Comparison of ENCODE assay signal across 10 mouse cellular contexts in genomic region chr12:52831782-52832181, GRCm38 (mm10).
A peak's percentile ranks its signal among the peaks of the same experiment; 100 is the strongest.
DNase-seq lines count a peak whose midpoint lies in the region; ATAC-seq and TF ChIP-seq lines count a peak whose summit lies in the region.
"Had no signal": no experiment of that assay in that cellular context is flagged by ENCODE, and none has a peak within 500 bp of the region (broad histone marks: within the 10 kb centered on the region; RNA-seq: fewer than 3 reads in every experiment).

No protein-coding gene starts in this region.

- peak; percentile 24 for DNase-seq in CD4-positive helper T cell, adult 2 months (ENCODE audit: low read depth, low spot score)
- peak; percentile 67 for DNase-seq in brain, embryonic 14.5 days (ENCODE audit: low read depth)
- DNase-seq in hindbrain, embryonic 11.5 days (ENCODE audit: low spot score), result no peak
- DNase-seq in adrenal gland, postnatal 36 days, result no peak
- no peak for DNase-seq in right cerebral cortex, adult 18-20 months
- DNase-seq in ovary, postnatal 14 days (ENCODE audit: low spot score), result no peak
- DNase-seq: liver, embryonic 13.5 days had no signal

- no peak for TF ChIP-seq CTCF in brain, embryonic 14.5 days (IDR thresholded peaks at IDR 0.05; ENCODE audit: borderline replicate concordance, extremely low read depth, insufficient read depth, insufficient read length)

- no peaks in the 10 kb centered on the region for H3K9me3 ChIP-seq in hindbrain, embryonic 11.5 days (ENCODE audit: control insufficient read depth, low read length)
- no peaks in the 10 kb centered on the region for H3K9me3 ChIP-seq in midbrain, embryonic 15.5 days
- H3K9me3 ChIP-seq: liver, embryonic 13.5 days had no signal

- H3K4me1 ChIP-seq in hindbrain, embryonic 11.5 days (replicated peaks; ENCODE audit: control insufficient read depth, insufficient read depth, low read length), result peaks cover 7% of the 10 kb centered on the region; the same call in 1 of the 2 replicates
- H3K4me1 ChIP-seq in midbrain, embryonic 15.5 days, result peaks cover 36% of the 10 kb centered on the region

- 58% methylated on average over 9 of the region's 9 CpGs for WGBS in hindbrain, embryonic 11.5 days
- 18% methylated on average over 9 of the region's 9 CpGs for WGBS in midbrain, embryonic 15.5 days

- peak overlapping the region; percentile 42; the same call in 1 of the 2 replicates for H3K27ac ChIP-seq in hindbrain, embryonic 11.5 days (ENCODE audit: low read depth, low read length)
- H3K27ac ChIP-seq in midbrain, embryonic 15.5 days, result peak overlapping the region; percentile 36
- H3K27ac ChIP-seq: liver, embryonic 13.5 days; macrophage had no signal

- no peaks in the 10 kb centered on the region for H3K36me3 ChIP-seq in hindbrain, embryonic 11.5 days (ENCODE audit: control insufficient read depth, insufficient read depth, low read length)
- H3K36me3 ChIP-seq in midbrain, embryonic 15.5 days (replicated peaks), result no peaks in the 10 kb centered on the region
- H3K36me3 ChIP-seq: liver, embryonic 13.5 days had no signal

- no peak for TF ChIP-seq POLR2A in brain, embryonic 14.5 days (IDR thresholded peaks at IDR 0.05; ENCODE audit: borderline replicate concordance, extremely low read depth, insufficient read depth, insufficient read length, poor library complexity, severe bottlenecking)

- no peak overlapping the region for H3K4me2 ChIP-seq in hindbrain, embryonic 11.5 days (replicated peaks; ENCODE audit: low read depth, low read length)
- peak overlapping the region; percentile 31 for H3K4me2 ChIP-seq in midbrain, embryonic 15.5 days
- H3K4me2 ChIP-seq: liver, embryonic 13.5 days had no signal

- H3K9ac ChIP-seq in hindbrain, embryonic 11.5 days (ENCODE audit: low read depth, low read length), result no peak overlapping the region
- H3K9ac ChIP-seq in midbrain, embryonic 15.5 days, result no peak overlapping the region
- H3K9ac ChIP-seq: liver, embryonic 13.5 days had no signal

- no peaks in the 10 kb centered on the region for H3K27me3 ChIP-seq in hindbrain, embryonic 11.5 days (ENCODE audit: control insufficient read depth, insufficient read depth, low read length)
- no peaks in the 10 kb centered on the region for H3K27me3 ChIP-seq in midbrain, embryonic 15.5 days (replicated peaks)
- H3K27me3 ChIP-seq: liver, embryonic 13.5 days had no signal

- no peak overlapping the region for H3K4me3 ChIP-seq in hindbrain, embryonic 11.5 days (ENCODE audit: low read depth, low read length)
- no peak overlapping the region for H3K4me3 ChIP-seq in midbrain, embryonic 15.5 days
- H3K4me3 ChIP-seq: liver, embryonic 13.5 days had no signal

- no peak for ATAC-seq in hindbrain, embryonic 11.5 days (ENCODE audit: low FRiP score)
- 0 out of 2 replicates have a peak, but pooled peaks have one; percentile 51 for ATAC-seq in midbrain, embryonic 15.5 days (replicated peaks)
- ATAC-seq: intestine, embryonic 16.5 days had no signal

Comparison
In these comparisons a context has a peak if more than half of its experiments do, and no peak if none do; other contexts are left out.
1. DNase-seq: peak in CD4-positive helper T cell, adult 2 months (single experiment) and brain, embryonic 14.5 days (single experiment); none in hindbrain, embryonic 11.5 days (single experiment), adrenal gland, postnatal 36 days (0 of 2), right cerebral cortex, adult 18-20 months (single experiment) and ovary, postnatal 14 days (single experiment).